Mouse (Mus musculus) left cerebral cortex, postnatal 25 days (tissue): Measurements from ENCODE around the gene Inpp5k. TPM values are rescaled to one million over a fixed set of nuclear protein-coding genes. Genes with fewer than 3 reads are reported as not detected.
"Not testable (repeated sequence)": the region's sequence is repeated elsewhere in the genome, so short reads cannot be mapped to it uniquely, and the experiment has no call there.

Experiments
- DNase-seq, 2 experiments: peaks; one replicate each; pipeline ENCODE4 v3.0.0; 2022; ENCODE audit warnings: low spot score in 2 of 2, mixed read lengths in 1 of 2
- intact Hi-C: fragments of 180-260 bp; cut with DNase I; formaldehyde crosslinking; loops from one replicate; pipeline ENCODE4 v1.15.1; 2025
- total RNA-seq, 2 experiments: library from RNA; stranded (reverse); gene quantifications; 2 replicates each; pipeline ENCODE4 v1.2.3; 2021

Gene Inpp5k
- total RNA-seq, 2 experiments from 2014 or later, result 38.5 to 41.3 TPM

DNA sequence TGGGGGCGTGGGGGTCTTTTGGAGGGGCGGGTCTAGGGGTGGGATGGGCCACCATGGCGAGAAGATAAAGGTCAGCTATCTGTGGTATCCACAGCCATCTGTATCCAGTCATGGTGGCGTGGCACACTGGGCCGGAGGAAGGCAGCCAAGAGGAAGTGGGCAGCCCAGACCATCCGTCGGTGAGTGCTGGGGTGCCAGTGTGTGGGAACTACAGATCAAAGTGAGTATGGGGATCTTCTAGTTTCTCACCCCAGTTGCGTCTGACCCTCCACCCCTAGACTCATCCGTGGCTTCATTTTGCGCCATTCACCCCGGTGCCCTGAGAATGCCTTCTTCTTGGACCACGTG lies 39.0 kb downstream of the Inpp5k start:
- DNase-seq, result no peak
- intact Hi-C loops, result no loop called here

DNA sequence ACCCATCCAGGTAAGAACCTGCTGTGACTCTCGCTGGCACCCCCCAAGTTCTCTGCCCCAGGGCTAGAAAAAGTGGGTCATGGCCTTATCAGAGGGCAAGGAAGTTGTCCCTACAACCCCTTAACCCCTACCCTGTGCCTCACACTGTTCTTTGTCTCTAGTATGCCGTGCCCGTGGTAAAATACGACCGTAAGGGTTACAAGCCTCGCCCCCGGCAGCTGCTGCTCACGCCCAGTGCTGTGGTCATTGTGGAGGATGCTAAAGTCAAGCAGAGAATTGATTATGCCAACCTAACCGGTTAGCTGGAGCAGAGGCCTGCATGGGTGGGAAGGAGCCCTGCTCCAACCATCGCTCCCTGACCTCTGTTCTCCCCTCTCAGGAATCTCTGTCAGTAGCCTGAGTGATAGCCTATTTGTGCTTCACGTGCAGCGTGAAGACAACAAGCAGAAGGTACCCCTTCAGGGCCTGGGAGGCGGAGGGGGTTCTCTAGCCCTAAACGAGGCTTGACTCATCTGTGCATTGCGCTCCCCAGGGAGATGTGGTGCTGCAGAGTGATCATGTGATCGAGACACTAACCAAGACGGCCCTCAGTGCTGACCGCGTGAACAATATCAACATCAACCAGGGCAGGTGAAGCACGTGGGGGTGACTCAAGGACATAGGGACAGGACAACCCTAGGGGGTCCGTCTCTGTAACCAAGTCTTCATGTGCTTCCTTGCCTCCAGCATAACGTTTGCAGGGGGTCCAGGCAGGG lies 40.8 kb downstream of the Inpp5k start:
- no peak for DNase-seq
- intact Hi-C loops, result no loop called here

GRCm38 (mm10) chr11:75673411-75673810 lies 42.6 kb downstream of the Inpp5k start:
- intact Hi-C loops, result no loop called here
- DNase-seq, result no peak

DNA sequence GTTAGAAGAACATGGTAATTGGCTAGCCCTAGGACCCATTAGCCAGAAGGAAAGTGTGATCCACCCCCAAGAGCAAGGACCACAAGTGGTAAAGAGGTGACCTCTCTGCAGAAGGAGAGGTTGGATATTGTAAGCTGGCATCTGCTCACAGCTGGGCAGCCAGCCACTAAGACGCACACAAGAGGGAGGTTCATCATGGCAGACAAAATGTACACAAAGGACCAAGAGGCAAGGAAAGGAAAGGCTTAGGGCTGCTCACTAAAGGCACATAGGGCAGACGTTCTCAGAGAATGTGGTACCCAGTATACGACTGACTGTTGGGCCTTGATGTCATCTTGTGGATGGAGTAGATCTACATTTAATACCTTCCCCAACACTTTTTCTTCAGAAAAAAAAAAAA lies 44.1 kb downstream of the Inpp5k start:
- DNase-seq, result no peak
- intact Hi-C loops, result no loop called here

DNA sequence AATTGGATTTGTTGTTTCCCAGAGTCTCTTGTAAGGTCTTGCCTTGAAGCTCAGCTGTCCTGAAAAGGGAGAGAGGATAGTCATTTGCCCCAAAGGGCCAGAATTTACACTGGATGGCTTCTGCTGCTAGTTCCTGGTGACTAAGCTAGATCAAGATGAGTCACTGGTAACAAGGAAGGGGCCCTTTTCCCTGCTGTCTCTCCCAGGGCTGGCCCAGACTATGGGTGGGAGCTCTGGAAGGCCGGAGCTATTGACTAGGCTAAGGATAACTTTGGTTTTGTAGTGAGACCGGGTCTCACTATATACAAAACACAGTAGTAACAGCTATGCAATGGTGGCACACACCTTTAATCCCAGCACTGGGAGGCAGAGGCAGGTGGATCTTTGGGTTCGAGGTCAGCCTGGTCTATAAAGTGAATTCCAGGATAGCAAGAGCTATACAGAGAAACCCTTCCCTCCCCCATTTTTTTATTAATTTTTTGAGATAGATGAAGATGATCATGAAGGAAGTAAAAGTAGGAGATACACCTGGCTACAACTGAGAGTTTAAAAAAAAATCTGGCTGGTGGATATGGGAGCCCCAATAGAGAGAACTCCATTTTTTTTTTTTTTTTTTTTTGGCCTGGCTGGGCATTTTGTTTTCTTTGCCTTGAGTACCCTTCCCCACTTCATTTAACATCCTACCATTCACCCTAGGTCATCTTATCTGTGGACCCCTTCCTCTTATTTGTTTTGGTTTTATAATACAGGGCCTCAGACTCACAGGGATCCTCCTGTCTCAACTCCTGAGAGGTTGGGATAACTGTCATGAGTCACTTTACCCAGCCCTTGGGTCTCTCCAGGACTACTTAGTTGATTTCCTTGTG lies 47.3 kb downstream of the Inpp5k start:
- DNase-seq, result no peak
- intact Hi-C loops, result loop anchor here (2.0 kb wide), 1 partner anchor 55 kb away; the partner anchor contains the start of gene Ywhae

DNA sequence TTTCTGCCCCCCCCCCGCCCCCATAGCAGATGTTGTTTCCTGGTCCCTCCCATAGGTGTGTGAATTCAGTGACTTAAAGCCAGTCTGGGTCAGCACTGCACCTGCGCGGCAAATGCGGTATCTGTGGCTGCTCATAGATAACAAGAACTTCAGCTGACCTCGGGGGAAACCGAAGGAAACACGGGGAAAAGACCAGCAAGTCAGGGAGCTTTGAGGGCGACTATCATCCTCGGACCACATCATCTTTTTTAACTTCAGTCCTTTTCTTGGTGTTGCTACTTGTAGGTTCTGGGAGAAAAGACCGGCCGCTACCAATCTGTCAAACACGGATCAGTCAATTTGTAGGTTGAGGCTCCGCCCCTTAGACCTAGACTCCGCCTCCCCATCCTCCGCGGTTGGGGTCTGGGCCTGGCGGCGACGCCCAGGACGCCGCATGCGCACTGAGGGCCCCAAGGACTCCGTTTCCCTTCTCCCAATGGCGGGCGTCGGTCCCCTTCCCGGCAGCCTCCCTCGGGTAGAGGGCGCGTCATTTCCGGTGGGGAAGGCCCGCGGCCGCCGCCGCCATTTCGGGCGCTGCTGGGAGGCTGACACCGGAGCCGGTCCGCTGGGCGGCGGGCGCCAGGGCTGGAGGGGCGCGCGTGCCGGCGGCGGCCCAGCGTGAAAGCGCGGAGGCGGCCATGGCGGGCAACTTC lies 48.1 kb downstream of the Inpp5k start, which contains the start of gene Crk:
TSS of gene Crk (plus strand) at position 513 of the 692 bp plus-strand sequence.
- intact Hi-C loops, result loop anchor here (1.0 to 2.0 kb wide), 2 partner anchors 48 to 54 kb away; partner anchors contain the start of gene Ywhae
- peak; percentile 96 to 98 for DNase-seq

DNA sequence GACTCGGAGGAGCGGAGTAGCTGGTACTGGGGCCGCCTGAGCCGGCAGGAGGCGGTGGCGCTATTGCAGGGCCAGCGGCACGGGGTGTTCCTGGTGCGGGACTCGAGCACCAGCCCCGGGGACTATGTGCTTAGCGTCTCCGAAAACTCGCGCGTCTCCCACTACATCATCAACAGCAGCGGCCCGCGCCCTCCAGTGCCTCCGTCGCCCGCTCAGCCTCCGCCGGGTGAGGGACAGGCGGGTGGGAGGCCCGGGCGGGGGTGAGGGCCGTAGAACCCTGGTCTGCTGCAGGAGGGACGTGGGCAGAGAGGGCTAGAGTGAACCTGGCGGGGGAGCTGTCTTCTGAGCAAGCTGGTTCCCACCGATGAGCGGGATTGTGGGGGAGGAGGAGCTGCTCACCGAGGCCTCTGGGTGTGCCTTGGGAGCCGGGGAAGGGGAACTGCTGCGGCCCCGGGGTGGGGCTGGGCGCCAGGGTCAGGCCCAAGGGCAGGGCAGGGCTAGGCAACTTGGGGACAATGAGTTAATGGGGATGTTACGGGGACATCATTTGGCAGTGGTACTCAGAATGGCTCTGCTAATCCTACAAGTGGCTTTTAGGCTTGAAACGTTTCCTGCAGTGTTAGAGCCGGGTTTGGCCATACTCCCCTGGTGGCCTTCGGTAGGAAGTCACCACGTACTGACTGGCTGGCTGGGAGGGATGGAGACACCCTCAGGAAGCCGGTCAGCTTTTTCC lies 48.8 kb downstream of the Inpp5k start:
- intact Hi-C loops, result loop anchor here (1.0 to 2.0 kb wide), 2 partner anchors 48 to 53 kb away; partner anchors contain the start of gene Ywhae
- peak; percentile 46 to 65 for DNase-seq

DNA sequence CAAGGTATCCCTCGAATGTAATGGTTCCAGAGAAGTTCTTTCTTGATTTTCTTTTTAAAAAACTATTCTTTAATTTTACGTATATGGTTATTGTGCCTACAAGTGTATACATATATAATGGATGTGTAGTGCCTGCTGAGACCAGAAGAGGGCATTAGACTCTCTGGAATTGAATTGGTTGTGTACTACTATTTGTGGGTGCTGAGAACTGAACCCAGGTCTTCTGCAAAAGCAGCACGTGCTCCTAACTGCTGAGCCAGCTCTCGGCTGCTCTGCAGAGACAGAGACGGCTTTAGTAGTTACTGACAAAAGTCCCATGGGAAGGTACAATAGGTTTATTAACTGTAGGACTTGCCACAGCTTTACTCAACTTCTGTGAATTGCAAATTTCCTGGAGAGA lies 53.7 kb downstream of the Inpp5k start:
- intact Hi-C loops, result no loop called here

DNA sequence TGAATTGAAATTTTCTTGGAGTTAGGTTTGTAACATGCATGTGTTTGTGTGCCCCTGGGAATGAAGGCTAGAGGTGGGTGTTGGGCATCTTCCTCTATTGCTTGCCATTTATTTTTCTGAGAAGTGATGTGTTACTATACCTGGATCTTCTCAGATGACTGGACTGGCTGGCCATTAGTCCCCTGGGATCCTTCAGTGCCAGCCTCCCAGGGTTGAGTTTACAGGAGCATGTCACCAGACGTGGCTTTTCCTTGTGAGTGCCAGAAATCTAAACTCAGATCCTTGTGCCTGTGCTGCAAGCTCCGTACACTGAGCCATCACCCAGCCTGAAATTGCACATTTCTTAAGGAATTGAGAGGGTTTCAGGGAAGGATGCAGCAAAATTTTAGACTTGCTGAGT lies 54.2 kb downstream of the Inpp5k start:
- no peak for DNase-seq
- intact Hi-C loops, result no loop called here

More for the DNA sequence above, 53.7 kb downstream of the Inpp5k start:
- no peak for DNase-seq

DNA sequence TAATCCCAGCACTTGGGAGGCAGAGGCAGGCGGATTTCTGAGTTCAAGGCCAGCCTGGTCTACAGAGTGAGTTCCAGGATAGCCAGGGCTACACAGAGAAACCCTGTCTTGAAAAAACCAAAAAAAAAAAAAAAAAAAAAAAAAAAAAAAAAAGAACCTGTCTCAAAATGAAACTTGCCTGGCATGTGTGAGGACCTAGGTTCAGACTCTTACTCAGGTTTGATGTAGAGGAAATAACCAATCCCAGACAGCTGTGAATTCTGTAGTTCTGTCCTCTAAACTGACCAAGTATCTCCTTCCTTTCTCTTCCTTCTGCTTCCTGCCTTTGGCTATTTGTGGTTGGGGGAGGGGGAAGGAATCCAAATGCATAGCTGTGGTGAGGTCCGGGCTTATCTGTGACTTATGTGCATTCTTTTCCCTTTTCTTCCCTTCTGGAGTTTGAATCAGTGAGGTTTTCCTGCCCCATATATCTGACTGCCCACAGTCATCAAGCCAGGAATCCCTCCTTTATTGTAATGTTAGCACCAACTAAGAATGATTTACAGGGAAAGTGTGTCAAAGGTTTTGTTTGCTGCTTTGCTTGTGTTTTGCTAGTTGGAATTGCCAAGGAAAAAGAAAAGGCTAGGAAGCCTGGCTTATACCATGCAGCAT lies 56.7 kb downstream of the Inpp5k start:
- intact Hi-C loops, result no loop called here
- no peak for DNase-seq

DNA sequence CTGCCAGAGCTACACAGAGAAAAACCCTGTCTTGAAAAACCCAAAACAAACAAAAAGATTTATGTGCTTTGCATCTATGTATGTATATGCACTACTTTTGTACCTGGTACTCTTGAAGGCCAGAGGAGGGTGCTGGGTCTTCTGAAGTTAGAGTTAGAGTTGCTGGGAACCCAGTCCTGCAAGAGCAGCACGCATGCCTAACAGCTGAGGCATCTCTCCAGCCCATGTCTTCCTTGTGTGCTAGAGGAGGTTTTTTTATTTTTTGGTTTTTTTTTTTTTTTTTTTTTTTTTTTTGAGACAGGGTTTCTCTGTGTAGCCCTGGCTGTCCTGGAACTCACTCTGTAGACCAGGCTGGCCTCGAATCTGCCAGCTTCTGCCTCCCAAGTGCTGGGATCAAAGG lies 57.3 kb downstream of the Inpp5k start:
- intact Hi-C loops, result no loop called here

GRCm38 (mm10) chr11:75689977-75690376 lies 59.2 kb downstream of the Inpp5k start:
- DNase-seq, result no peak
- intact Hi-C loops, result no loop called here

More for the DNA sequence above, 57.3 kb downstream of the Inpp5k start:
- no peak for DNase-seq

DNA sequence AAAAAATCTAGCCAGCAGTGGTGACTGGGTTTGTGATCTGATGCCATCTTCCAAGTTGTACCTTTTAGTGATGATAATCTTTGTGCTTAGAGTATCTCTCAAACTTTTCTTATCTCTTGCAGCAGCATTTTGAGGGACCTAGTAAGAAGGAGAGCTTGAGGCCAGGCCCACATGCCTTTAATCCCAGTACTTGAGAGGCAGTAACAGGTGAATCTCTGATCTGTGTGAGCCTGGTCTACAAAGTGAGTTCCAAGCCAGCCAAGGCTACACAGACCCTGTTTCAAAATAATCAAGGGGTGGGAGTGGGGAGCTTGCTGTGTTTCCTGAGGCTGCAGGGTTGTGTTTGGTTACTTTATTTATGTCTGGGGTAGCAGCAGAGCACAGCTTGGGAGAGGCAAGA lies 60.3 kb downstream of the Inpp5k start:
- intact Hi-C loops, result no loop called here
- no peak for DNase-seq

GRCm38 (mm10) chr11:75693570-75693969 lies 62.8 kb downstream of the Inpp5k start:
- DNase-seq, result no peak
- intact Hi-C loops, result no loop called here

GRCm38 (mm10) chr11:75697464-75697863 lies 66.7 kb downstream of the Inpp5k start:
- DNase-seq, intact Hi-C loops: not testable (repeated sequence)
